Mouse (Mus musculus): ENCODE measurements around the gene Ube2h.

- TF ChIP-seq CTCF (IDR thresholded peaks at IDR 0.05): no peak
- TF ChIP-seq POLR2A (IDR thresholded peaks at IDR 0.05; ENCODE audit: insufficient read depth, low read depth, low read length): no peak
Observed at GRCm38 (mm10) chr6:30168275-30168674, 136.1 kb downstream of the Ube2h start.

All from heart, adult 2 months (tissue).